Mouse (Mus musculus): ENCODE data around the gene Elane.

DNA sequence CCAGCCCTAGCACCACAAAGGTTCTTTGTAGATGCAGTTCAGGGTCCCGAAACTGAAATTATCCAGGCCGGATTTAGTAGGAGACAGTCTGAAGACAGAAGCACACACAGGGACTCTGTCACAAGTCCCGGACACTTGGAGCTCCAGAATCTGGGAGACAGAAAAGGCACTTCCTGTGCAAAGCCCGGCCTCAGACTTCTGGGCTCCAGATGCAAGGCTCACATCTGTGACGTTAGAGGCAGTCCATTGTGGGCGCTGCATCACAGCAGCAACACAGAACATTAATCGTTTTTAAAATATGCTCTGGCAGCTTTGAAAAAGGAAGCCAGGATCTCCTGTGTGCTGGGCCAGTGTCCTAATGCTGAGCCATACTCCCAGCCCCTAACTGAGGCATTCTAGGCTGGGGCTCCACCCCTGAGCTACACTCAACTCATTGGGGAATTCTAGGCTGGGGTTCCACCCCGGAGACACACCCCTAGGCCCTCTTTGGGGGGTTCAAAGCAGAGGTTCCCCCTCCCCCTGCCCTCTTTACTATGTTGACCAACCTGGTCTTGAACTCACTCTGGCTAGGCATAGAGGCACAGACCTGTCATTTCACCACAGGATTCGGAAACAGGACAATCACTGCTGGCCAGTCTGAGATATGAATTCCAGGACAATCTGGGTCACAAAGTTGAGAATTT is 33.8 kb upstream of the Elane start:
- TF ChIP-seq CTCF (IDR thresholded peaks at IDR 0.05; ENCODE audit: borderline replicate concordance, insufficient read depth, low read depth, low read length) (no peak), POLR2A (IDR thresholded peaks at IDR 0.05; ENCODE audit: borderline replicate concordance, insufficient read depth, low read length) (no peak)
